Mouse (Mus musculus) heart, postnatal 0 days (tissue): Measurements from ENCODE around the gene Jaml.

Experiments
- CTCF ChIP-seq: IDR thresholded peaks from 2 replicates; pipeline ENCODE4 v1.5.1; 2016; ENCODE audit warnings: antibody characterized with exemption, control low read depth, low read depth
- EP300 ChIP-seq: IDR thresholded peaks from 2 replicates; pipeline ENCODE4 v1.6.1; 2016; ENCODE audit warnings: antibody characterized with exemption, low read depth

DNA sequence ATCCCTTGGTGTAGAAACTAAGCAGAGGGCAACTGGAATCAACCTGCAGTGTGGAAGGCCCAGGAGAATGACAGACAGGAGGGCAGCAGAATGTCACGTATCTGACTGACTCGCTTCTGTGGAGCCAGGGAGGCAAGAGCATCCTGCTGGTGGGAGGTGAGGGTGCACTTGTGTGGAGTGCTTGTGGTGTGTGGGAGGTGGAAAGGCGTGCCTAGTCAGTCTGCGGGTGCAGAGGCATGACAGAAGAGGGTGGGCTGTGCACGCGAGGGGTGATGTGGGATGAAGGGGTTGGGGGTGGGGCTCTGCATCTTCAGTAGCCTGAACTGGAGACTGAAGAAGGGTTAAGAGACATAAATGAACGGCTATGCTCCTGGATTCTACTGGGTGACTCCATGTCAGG is 74.4 kb downstream of the Jaml start:
- no peak for TF ChIP-seq CTCF
- TF ChIP-seq EP300, result no peak
